Mouse (Mus musculus): Measurements from ENCODE around the gene Cd300e. TPM values are rescaled to one million over a fixed set of nuclear protein-coding genes. Genes with fewer than 3 reads are reported as not detected.
A peak's percentile ranks its signal among the peaks of the same experiment; 100 is the strongest.

Cd300e gene
- polyA plus RNA-seq, 1 experiment from 2014 or later = not detected

GRCm38 (mm10) chr11:115078680-115079079 lies 16.7 kb upstream of the Cd300e start:
- 87% methylated on average over 5 of the region's 5 CpGs for WGBS
- no peaks in the 10 kb centered on the region for H3K9me3 ChIP-seq (ENCODE audit: control insufficient read depth, low read length)
- no peak for TF ChIP-seq EP300 (optimal IDR thresholded peaks at IDR 0.05)
- no peak for TF ChIP-seq CTCF (IDR thresholded peaks at IDR 0.05; ENCODE audit: low read depth)
- H3K36me3 ChIP-seq (ENCODE audit: control insufficient read depth, insufficient read depth, low read length) = no peaks in the 10 kb centered on the region
- DNase-seq (ENCODE audit: low spot score) = no peak
- H3K4me2 ChIP-seq (replicated peaks; ENCODE audit: low read depth) = no peak overlapping the region
- H3K27me3 ChIP-seq (ENCODE audit: control insufficient read depth, insufficient read depth, low read length) = peaks cover 2% of the 10 kb centered on the region; the same call in 1 of the 2 replicates
- H3K27ac ChIP-seq (replicated peaks) = no peak overlapping the region
- H3K4me3 ChIP-seq (ENCODE audit: low read depth, low read length) = no peak overlapping the region
- ATAC-seq (ENCODE audit: low FRiP score, low TSS enrichment) = no peak
- H3K9ac ChIP-seq (ENCODE audit: low read length) = no peak overlapping the region
- no peaks in the 10 kb centered on the region for H3K4me1 ChIP-seq (replicated peaks; ENCODE audit: control insufficient read depth, insufficient read depth)

GRCm38 (mm10) chr11:115077436-115077835 lies 15.5 kb upstream of the Cd300e start:
- WGBS = 95% methylated on average over 1 of the region's 1 CpGs
- Histone ChIP-seq H3K27ac (replicated peaks) (no peak overlapping the region), H3K9me3 (ENCODE audit: control insufficient read depth, low read length) (no peaks in the 10 kb centered on the region), H3K27me3 (ENCODE audit: control insufficient read depth, insufficient read depth, low read length) (peaks cover 2% of the 10 kb centered on the region; the same call in 1 of the 2 replicates), H3K36me3 (ENCODE audit: control insufficient read depth, insufficient read depth, low read length) (no peaks in the 10 kb centered on the region), H3K4me3 (ENCODE audit: low read depth, low read length) (no peak overlapping the region), H3K9ac (ENCODE audit: low read length) (no peak overlapping the region), H3K4me1 (replicated peaks; ENCODE audit: control insufficient read depth, insufficient read depth) (no peaks in the 10 kb centered on the region), H3K4me2 (replicated peaks; ENCODE audit: low read depth) (no peak overlapping the region)
- no peak for TF ChIP-seq CTCF (IDR thresholded peaks at IDR 0.05; ENCODE audit: low read depth)
- TF ChIP-seq EP300 (optimal IDR thresholded peaks at IDR 0.05) = no peak
- DNase-seq (ENCODE audit: low spot score) = no peak
- ATAC-seq (ENCODE audit: low FRiP score, low TSS enrichment) = no peak

- 32% methylated on average over 5 of the region's 5 CpGs for WGBS
- Histone ChIP-seq H3K27me3 (ENCODE audit: control insufficient read depth, insufficient read depth, low read length) (peaks cover 2% of the 10 kb centered on the region; the same call in 1 of the 2 replicates), H3K4me3 (ENCODE audit: low read depth, low read length) (no peak overlapping the region), H3K4me1 (replicated peaks; ENCODE audit: control insufficient read depth, insufficient read depth) (no peaks in the 10 kb centered on the region), H3K36me3 (ENCODE audit: control insufficient read depth, insufficient read depth, low read length) (no peaks in the 10 kb centered on the region), H3K9me3 (ENCODE audit: control insufficient read depth, low read length) (no peaks in the 10 kb centered on the region), H3K9ac (ENCODE audit: low read length) (no peak overlapping the region), H3K4me2 (replicated peaks; ENCODE audit: low read depth) (no peak overlapping the region), H3K27ac (replicated peaks) (no peak overlapping the region)
- DNase-seq (ENCODE audit: low spot score) (no peak), ATAC-seq (ENCODE audit: low FRiP score, low TSS enrichment) (no peak)
- TF ChIP-seq CTCF (IDR thresholded peaks at IDR 0.05; ENCODE audit: low read depth) (no peak), EP300 (optimal IDR thresholded peaks at IDR 0.05) (no peak)
Measured at GRCm38 (mm10) chr11:115075859-115076258, 13.9 kb upstream of the Cd300e start.

- H3K27ac ChIP-seq (replicated peaks) = no peak overlapping the region
- H3K4me3 ChIP-seq (ENCODE audit: low read depth, low read length) = no peak overlapping the region
Measured at GRCm38 (mm10) chr11:115075407-115075806, 13.4 kb upstream of the Cd300e start.

GRCm38 (mm10) chr11:115073002-115073401 lies 11.0 kb upstream of the Cd300e start:
- no peak overlapping the region for H3K9ac ChIP-seq (ENCODE audit: low read length)
- no peak overlapping the region for H3K4me2 ChIP-seq (replicated peaks; ENCODE audit: low read depth)
- ATAC-seq (ENCODE audit: low FRiP score, low TSS enrichment) = no peak
- no peak for DNase-seq (ENCODE audit: low spot score)
- H3K4me1 ChIP-seq (replicated peaks; ENCODE audit: control insufficient read depth, insufficient read depth) = no peaks in the 10 kb centered on the region
- H3K36me3 ChIP-seq (ENCODE audit: control insufficient read depth, insufficient read depth, low read length) = no peaks in the 10 kb centered on the region
- no peak overlapping the region for H3K27ac ChIP-seq (replicated peaks)
- H3K9me3 ChIP-seq (ENCODE audit: control insufficient read depth, low read length) = no peaks in the 10 kb centered on the region
- WGBS = 63% methylated on average over 5 of the region's 5 CpGs
- H3K4me3 ChIP-seq (ENCODE audit: low read depth, low read length) = no peak overlapping the region
- no peak for TF ChIP-seq EP300 (optimal IDR thresholded peaks at IDR 0.05)
- no peak for TF ChIP-seq CTCF (IDR thresholded peaks at IDR 0.05; ENCODE audit: low read depth)
- peaks cover 2% of the 10 kb centered on the region; the same call in 1 of the 2 replicates for H3K27me3 ChIP-seq (ENCODE audit: control insufficient read depth, insufficient read depth, low read length)

More at GRCm38 (mm10) chr11:115075407-115075806, 13.4 kb upstream of the Cd300e start:
- TF ChIP-seq EP300 (optimal IDR thresholded peaks at IDR 0.05) (no peak), CTCF (IDR thresholded peaks at IDR 0.05; ENCODE audit: low read depth) (no peak)
- Histone ChIP-seq H3K9ac (ENCODE audit: low read length) (no peak overlapping the region), H3K9me3 (ENCODE audit: control insufficient read depth, low read length) (no peaks in the 10 kb centered on the region), H3K4me2 (replicated peaks; ENCODE audit: low read depth) (no peak overlapping the region), H3K4me1 (replicated peaks; ENCODE audit: control insufficient read depth, insufficient read depth) (no peaks in the 10 kb centered on the region), H3K27me3 (ENCODE audit: control insufficient read depth, insufficient read depth, low read length) (peaks cover 2% of the 10 kb centered on the region; the same call in 1 of the 2 replicates), H3K36me3 (ENCODE audit: control insufficient read depth, insufficient read depth, low read length) (no peaks in the 10 kb centered on the region)
- ATAC-seq (ENCODE audit: low FRiP score, low TSS enrichment) (no peak), DNase-seq (ENCODE audit: low spot score) (no peak)
- 53% methylated on average over 7 of the region's 7 CpGs for WGBS

- Histone ChIP-seq H3K4me1 (replicated peaks; ENCODE audit: control insufficient read depth, insufficient read depth) (no peaks in the 10 kb centered on the region), H3K4me3 (ENCODE audit: low read depth, low read length) (no peak overlapping the region), H3K9me3 (ENCODE audit: control insufficient read depth, low read length) (no peaks in the 10 kb centered on the region), H3K4me2 (replicated peaks; ENCODE audit: low read depth) (no peak overlapping the region; the same call in 1 of the 2 replicates), H3K27ac (replicated peaks) (no peak overlapping the region; the same call in 1 of the 2 replicates), H3K27me3 (ENCODE audit: control insufficient read depth, insufficient read depth, low read length) (no peaks in the 10 kb centered on the region), H3K36me3 (ENCODE audit: control insufficient read depth, insufficient read depth, low read length) (no peaks in the 10 kb centered on the region), H3K9ac (ENCODE audit: low read length) (no peak overlapping the region)
- no peak for DNase-seq (ENCODE audit: low spot score)
- WGBS = 10% methylated on average over 14 of the region's 14 CpGs
- TF ChIP-seq EP300 (optimal IDR thresholded peaks at IDR 0.05) = no peak
- TF ChIP-seq CTCF (IDR thresholded peaks at IDR 0.05; ENCODE audit: low read depth) = peak; percentile 9; the same call in 1 of the 2 replicates
- peak; percentile 75; the same call in 1 of the 2 replicates for ATAC-seq (ENCODE audit: low FRiP score, low TSS enrichment)
Measured at GRCm38 (mm10) chr11:115071631-115072294, 9.8 kb upstream of the Cd300e start.

Measured in stomach, postnatal 0 days (tissue).